Mouse (Mus musculus) midbrain, embryonic 14.5 days (tissue): ENCODE results near the gene Ephb3. TPM values are rescaled to one million over a fixed set of nuclear protein-coding genes. Genes with fewer than 3 reads are reported as not detected.

Experiments
- ATAC-seq: fragments of 200-750 bp; cut with Nextera tagmentation; 2 replicates; pipeline ENCODE4 v1.8.0; 2017; ENCODE audit warnings: moderate number of reproducible peaks, moderate library complexity; ENCODE audit not compliant: low FRiP score, low TSS enrichment
- DNase-seq: peaks from one replicate; pipeline ENCODE4 v3.0.0-alpha.2; 2015
- H3K27ac ChIP-seq: fragments of 300-500 bp; sonication (generic); replicated peaks from 2 replicates; pipeline ENCODE4 v1.5.1; 2014; ENCODE audit warnings: mild to moderate bottlenecking, low read depth, low read length, moderate library complexity
- H3K27me3 ChIP-seq: fragments of 300-500 bp; sonication (generic); 2 replicates; pipeline ENCODE4 v1.6.1; 2014; ENCODE audit warnings: low read length, control low read depth, mixed read lengths; ENCODE audit not compliant: control insufficient read depth, insufficient read depth
- H3K36me3 ChIP-seq: fragments of 300-500 bp; sonication (generic); 2 replicates; pipeline ENCODE4 v1.6.1; 2014; ENCODE audit warnings: low read length, control low read depth; ENCODE audit not compliant: control insufficient read depth, insufficient read depth
- H3K4me1 ChIP-seq: fragments of 300-500 bp; sonication (generic); 2 replicates; pipeline ENCODE4 v1.6.1; 2014; ENCODE audit warnings: mild to moderate bottlenecking, antibody characterized with exemption, low read length, control low read depth; ENCODE audit not compliant: control insufficient read depth, insufficient read depth
- H3K4me2 ChIP-seq: fragments of 300-500 bp; sonication (generic); 2 replicates; pipeline ENCODE4 v1.6.1; 2014; ENCODE audit warnings: mild to moderate bottlenecking, low read length, moderate library complexity
- H3K4me3 ChIP-seq: fragments of 300-500 bp; sonication (generic); replicated peaks from 2 replicates; pipeline ENCODE4 v1.5.1; 2014; ENCODE audit warnings: low read depth, low read length
- H3K9ac ChIP-seq: fragments of 300-500 bp; sonication (generic); replicated peaks from 2 replicates; pipeline ENCODE4 v1.6.1; 2014; ENCODE audit warnings: mild to moderate bottlenecking, low read length, moderate library complexity
- H3K9me3 ChIP-seq: fragments of 300-500 bp; sonication (generic); 2 replicates; pipeline ENCODE4 v1.6.1; 2016; ENCODE audit warnings: low read length, control low read depth, mixed read lengths; ENCODE audit not compliant: control insufficient read depth
- WGBS: fragments of 180-500 bp; shearing (Covaris S2); extraction: QIAGEN DNeasy Blood & Tissue Kit; methylation state at CpG from one replicate; pipeline ENCODE4 v1.1.7; 2014; 5-methylcytosine and 5-hydroxymethylcytosine counted together
- polyA plus RNA-seq: library from polyadenylated mRNA; unstranded; fragments of >200 nt; fragmentation: Nextera tagmentation; extraction: Ambion mirVana; gene quantifications from 2 replicates; pipeline ENCODE4 v1.2.1, GENCODE M21; 2014

Gene Ephb3
- polyA plus RNA-seq, 1 experiment from 2014 or later: 14.0 TPM

- whole genome bisulfite sequencing: 83% methylated on average over 7 of the region's 7 CpGs
- Histone ChIP-seq H3K9me3 (no peaks in the 10 kb centered on the region), H3K27me3 (no peaks in the 10 kb centered on the region), H3K9ac (no peak overlapping the region), H3K36me3 (no peaks in the 10 kb centered on the region), H3K4me1 (no peaks in the 10 kb centered on the region), H3K27ac (no peak overlapping the region), H3K4me2 (no peak overlapping the region), H3K4me3 (no peak overlapping the region)
- no peak for ATAC-seq
- no peak for DNase-seq
Measured at GRCm38 (mm10) chr16:21198006-21198405, 6.5 kb upstream of the Ephb3 start.

GRCm38 (mm10) chr16:21198529-21198928 lies 6.0 kb upstream of the Ephb3 start:
- H3K4me1 ChIP-seq: no peaks in the 10 kb centered on the region
- DNase-seq (no peak), ATAC-seq (no peak)
- no peaks in the 10 kb centered on the region for H3K9me3 ChIP-seq
- WGBS: 8% methylated on average over 1 of the region's 1 CpGs
- no peak overlapping the region for H3K4me2 ChIP-seq
- H3K4me3 ChIP-seq: no peak overlapping the region
- H3K36me3 ChIP-seq: no peaks in the 10 kb centered on the region
- H3K27me3 ChIP-seq: no peaks in the 10 kb centered on the region
- no peak overlapping the region for H3K27ac ChIP-seq
- no peak overlapping the region for H3K9ac ChIP-seq

GRCm38 (mm10) chr16:21199426-21199825 lies 5.1 kb upstream of the Ephb3 start:
- no peak overlapping the region for H3K4me2 ChIP-seq
- no peak for DNase-seq
- ATAC-seq: no peak

GRCm38 (mm10) chr16:21202731-21203130 lies 1.8 kb upstream of the Ephb3 start:
- WGBS: 88% methylated on average over 4 of the region's 4 CpGs
- H3K4me1 ChIP-seq: peaks cover 16% of the 10 kb centered on the region
- H3K36me3 ChIP-seq: no peaks in the 10 kb centered on the region
- no peak overlapping the region for H3K4me3 ChIP-seq
- H3K4me2 ChIP-seq: no peak overlapping the region
- no peaks in the 10 kb centered on the region for H3K9me3 ChIP-seq
- H3K27ac ChIP-seq: no peak overlapping the region
- H3K27me3 ChIP-seq: no peaks in the 10 kb centered on the region
- H3K9ac ChIP-seq: no peak overlapping the region
- ATAC-seq (no peak), DNase-seq (no peak)

More at GRCm38 (mm10) chr16:21199426-21199825, 5.1 kb upstream of the Ephb3 start:
- Histone ChIP-seq H3K27ac (no peak overlapping the region), H3K4me1 (no peaks in the 10 kb centered on the region), H3K9me3 (no peaks in the 10 kb centered on the region), H3K27me3 (no peaks in the 10 kb centered on the region), H3K4me3 (no peak overlapping the region), H3K36me3 (no peaks in the 10 kb centered on the region), H3K9ac (no peak overlapping the region)
- 56% methylated on average over 8 of the region's 8 CpGs for WGBS

- Histone ChIP-seq H3K27me3 (no peaks in the 10 kb centered on the region), H3K9me3 (no peaks in the 10 kb centered on the region), H3K4me2 (peak overlapping the region; percentile 65), H3K36me3 (no peaks in the 10 kb centered on the region), H3K9ac (peak overlapping the region; percentile 88), H3K27ac (peak overlapping the region; percentile 81), H3K4me1 (peaks cover 32% of the 10 kb centered on the region), H3K4me3 (peak overlapping the region; percentile 85)
- DNase-seq: peak; percentile 76
- under 1% methylated on average over 60 of the region's 60 CpGs for WGBS
- peak; percentile 9; the same call in 1 of the 2 replicates for ATAC-seq
Measured at GRCm38 (mm10) chr16:21205093-21205886, 735 bp downstream of the Ephb3 start.

- Histone ChIP-seq H3K27me3 (no peaks in the 10 kb centered on the region), H3K4me3 (no peak overlapping the region), H3K9me3 (no peaks in the 10 kb centered on the region), H3K4me1 (peaks cover 46% of the 10 kb centered on the region), H3K36me3 (no peaks in the 10 kb centered on the region), H3K27ac (no peak overlapping the region), H3K4me2 (peak overlapping the region; percentile 65), H3K9ac (no peak overlapping the region)
- ATAC-seq: no peak
- WGBS: 70% methylated on average over 4 of the region's 4 CpGs
- no peak for DNase-seq
Measured at GRCm38 (mm10) chr16:21208001-21208565, 3.5 kb downstream of the Ephb3 start.

- no peak for DNase-seq
- Histone ChIP-seq H3K36me3 (peaks cover 4% of the 10 kb centered on the region; the same call in 1 of the 2 replicates), H3K4me1 (peaks cover 46% of the 10 kb centered on the region), H3K27ac (no peak overlapping the region), H3K9ac (no peak overlapping the region), H3K27me3 (no peaks in the 10 kb centered on the region), H3K4me3 (no peak overlapping the region), H3K4me2 (no peak overlapping the region), H3K9me3 (no peaks in the 10 kb centered on the region)
- no peak for ATAC-seq
- 96% methylated on average over 3 of the region's 3 CpGs for WGBS
Measured at GRCm38 (mm10) chr16:21209290-21209689, 4.7 kb downstream of the Ephb3 start.

GRCm38 (mm10) chr16:21210204-21210603 lies 5.6 kb downstream of the Ephb3 start:
- no peaks in the 10 kb centered on the region for H3K9me3 ChIP-seq
- WGBS: 8% methylated on average over 5 of the region's 5 CpGs
- peak overlapping the region; percentile 33 for H3K4me3 ChIP-seq
- peaks cover 10% of the 10 kb centered on the region for H3K36me3 ChIP-seq
- peak overlapping the region; percentile 64 for H3K4me2 ChIP-seq
- H3K27me3 ChIP-seq: no peaks in the 10 kb centered on the region
- H3K27ac ChIP-seq: peak overlapping the region; percentile 73
- peaks cover 46% of the 10 kb centered on the region for H3K4me1 ChIP-seq
- peak overlapping the region; percentile 18; the same call in 1 of the 2 replicates for H3K9ac ChIP-seq
- ATAC-seq (no peak), DNase-seq (peak; percentile 25)
